Mouse (Mus musculus): ENCODE results near the gene Uhmk1.
"Not testable (repeated sequence)": the region's sequence is repeated elsewhere in the genome, so short reads cannot be mapped to it uniquely, and the experiment has no call there.

Uhmk1 gene

GRCm38 (mm10) chr1:170214757-170215522, at the start of gene Uhmk1:
Gene Uhmk1 (minus strand): TSS chr1:170215397.
- DNase-seq = peak; percentile 93

GRCm38 (mm10) chr1:170255560-170255910, 40.3 kb upstream of the Uhmk1 start:
- peak; percentile 92 for DNase-seq

- DNase-seq = no peak
These were observed 39.8 kb upstream of the Uhmk1 start for GRCm38 (mm10) chr1:170254893-170255559.

GRCm38 (mm10) chr1:170245016-170245415, 29.8 kb upstream of the Uhmk1 start:
- DNase-seq = no peak

GRCm38 (mm10) chr1:170232688-170233087, 17.5 kb upstream of the Uhmk1 start, which contains the start of gene Sh2d1b2:
Gene Sh2d1b2 (plus strand): TSS chr1:170232749.
- DNase-seq = not testable (repeated sequence)

GRCm38 (mm10) chr1:170223276-170223675, 8.1 kb upstream of the Uhmk1 start:
- no peak for DNase-seq

GRCm38 (mm10) chr1:170220351-170220750, 5.2 kb upstream of the Uhmk1 start:
- no peak for DNase-seq

- DNase-seq = no peak
These were observed 3.1 kb upstream of the Uhmk1 start for GRCm38 (mm10) chr1:170218091-170218884.

GRCm38 (mm10) chr1:170215590-170215989, 393 bp upstream of the Uhmk1 start:
- no peak for DNase-seq

- no peak for DNase-seq
These were observed 827 bp downstream of the Uhmk1 start for GRCm38 (mm10) chr1:170214383-170214756.

- DNase-seq = no peak
These were observed 1.9 kb downstream of the Uhmk1 start for GRCm38 (mm10) chr1:170213181-170213879.

- DNase-seq = no peak
These were observed 8.8 kb downstream of the Uhmk1 start for GRCm38 (mm10) chr1:170206395-170206794.

- no peak for DNase-seq
These were observed 14.8 kb downstream of the Uhmk1 start for GRCm38 (mm10) chr1:170200379-170200778.

GRCm38 (mm10) chr1:170196211-170196610, 19.0 kb downstream of the Uhmk1 start:
- no peak for DNase-seq

GRCm38 (mm10) chr1:170191925-170192324, 23.3 kb downstream of the Uhmk1 start:
- no peak for DNase-seq

GRCm38 (mm10) chr1:170190225-170190624, 25.0 kb downstream of the Uhmk1 start:
- no peak for DNase-seq

GRCm38 (mm10) chr1:170188601-170189000, 26.6 kb downstream of the Uhmk1 start:
- DNase-seq = no peak

- DNase-seq = no peak
These were observed 28.7 kb downstream of the Uhmk1 start for GRCm38 (mm10) chr1:170186531-170186930.

- DNase-seq = no peak
These were observed 30.1 kb downstream of the Uhmk1 start for GRCm38 (mm10) chr1:170185137-170185536.

GRCm38 (mm10) chr1:170182706-170183105, 32.5 kb downstream of the Uhmk1 start:
- DNase-seq = no peak

- DNase-seq = no peak
These were observed 38.4 kb downstream of the Uhmk1 start for GRCm38 (mm10) chr1:170176661-170177239.

- peak; percentile 46 for DNase-seq
These were observed 39.3 kb downstream of the Uhmk1 start for GRCm38 (mm10) chr1:170175848-170176247.
